Mouse (Mus musculus) gastrocnemius, adult 2 months (tissue): ENCODE measurements at regions not wholly inside any gene's neighbourhood (a gene's known extent, or its start where the extent isn't known, plus 50 kb on each side); places are given as distances from the start of the nearest gene placed in this dataset.

ENCODE experiments used
- DNase-seq: peaks from one replicate; pipeline ENCODE4 v3.0.0; 2022
- H3K27ac ChIP-seq: fragments of 200-600 bp; 2 replicates; pipeline ENCODE4 v1.8.1; 2022; ENCODE audit warnings: mild to moderate bottlenecking
- H3K4me3 ChIP-seq: fragments of 200-600 bp; 2 replicates; pipeline ENCODE4 v1.8.1; 2022; ENCODE audit warnings: mild to moderate bottlenecking, moderate library complexity
- CTCF ChIP-seq: fragments of 200-600 bp; IDR thresholded peaks from 2 replicates; pipeline ENCODE4 v1.8.1; 2022; ENCODE audit warnings: antibody characterized with exemption, mild to moderate bottlenecking, moderate library complexity
- intact Hi-C: fragments of 180-260 bp; cut with DNase I; formaldehyde crosslinking; loops from one replicate; pipeline ENCODE4 v1.15.1; 2025

DNA sequence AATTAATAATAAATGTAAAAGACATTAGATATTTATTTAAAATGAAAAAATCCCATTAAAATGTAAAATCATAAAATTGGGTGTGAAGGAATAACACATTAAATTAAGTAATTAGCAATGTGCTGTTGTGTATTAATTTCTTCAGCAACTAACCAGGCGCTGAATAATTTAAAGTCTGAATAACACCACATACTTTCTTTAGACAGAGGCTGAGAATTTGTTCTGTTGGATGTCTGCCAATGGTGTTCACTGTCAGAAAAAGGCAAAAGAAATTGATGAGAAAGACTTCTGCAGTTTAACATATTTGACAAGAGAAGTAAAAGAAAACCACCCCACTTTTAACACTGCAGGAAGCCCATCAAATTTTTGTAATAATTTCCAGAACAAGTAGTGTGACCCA lies 881.0 kb downstream of the Tbl1xr1 start:
- no peak for DNase-seq
- Histone ChIP-seq H3K27ac (no peak overlapping the region), H3K4me3 (no peak overlapping the region)
- intact Hi-C loops: no loop called here
- TF ChIP-seq CTCF: no peak

GRCm38 (mm10) chr3:22972681-22973080 lies 896.2 kb downstream of the Tbl1xr1 start:
- no peak for TF ChIP-seq CTCF
- Histone ChIP-seq H3K4me3 (no peak overlapping the region), H3K27ac (no peak overlapping the region)
- no peak for DNase-seq
- intact Hi-C loops: no loop called here

DNA sequence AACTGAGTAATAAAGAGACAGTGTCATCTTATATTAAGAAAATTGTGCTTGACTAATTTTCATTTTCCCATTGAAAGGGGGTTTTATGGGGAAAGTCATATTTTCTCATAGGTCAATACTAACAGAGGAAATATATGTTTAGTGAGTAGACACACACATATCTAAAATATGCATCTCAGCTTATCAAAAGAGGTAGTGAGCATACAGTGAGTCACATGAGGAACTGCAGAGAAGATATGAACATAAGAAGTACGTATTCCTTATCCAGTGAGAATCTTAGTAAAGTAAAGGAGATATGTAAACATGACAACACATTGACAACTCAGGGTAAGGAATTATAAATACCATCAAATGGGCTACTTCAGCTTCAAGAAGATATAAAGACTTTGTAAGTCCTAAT lies 900.3 kb downstream of the Tbl1xr1 start:
- DNase-seq: no peak
- no peak for TF ChIP-seq CTCF
- intact Hi-C loops: no loop called here
- Histone ChIP-seq H3K4me3 (no peak overlapping the region), H3K27ac (no peak overlapping the region)

DNA sequence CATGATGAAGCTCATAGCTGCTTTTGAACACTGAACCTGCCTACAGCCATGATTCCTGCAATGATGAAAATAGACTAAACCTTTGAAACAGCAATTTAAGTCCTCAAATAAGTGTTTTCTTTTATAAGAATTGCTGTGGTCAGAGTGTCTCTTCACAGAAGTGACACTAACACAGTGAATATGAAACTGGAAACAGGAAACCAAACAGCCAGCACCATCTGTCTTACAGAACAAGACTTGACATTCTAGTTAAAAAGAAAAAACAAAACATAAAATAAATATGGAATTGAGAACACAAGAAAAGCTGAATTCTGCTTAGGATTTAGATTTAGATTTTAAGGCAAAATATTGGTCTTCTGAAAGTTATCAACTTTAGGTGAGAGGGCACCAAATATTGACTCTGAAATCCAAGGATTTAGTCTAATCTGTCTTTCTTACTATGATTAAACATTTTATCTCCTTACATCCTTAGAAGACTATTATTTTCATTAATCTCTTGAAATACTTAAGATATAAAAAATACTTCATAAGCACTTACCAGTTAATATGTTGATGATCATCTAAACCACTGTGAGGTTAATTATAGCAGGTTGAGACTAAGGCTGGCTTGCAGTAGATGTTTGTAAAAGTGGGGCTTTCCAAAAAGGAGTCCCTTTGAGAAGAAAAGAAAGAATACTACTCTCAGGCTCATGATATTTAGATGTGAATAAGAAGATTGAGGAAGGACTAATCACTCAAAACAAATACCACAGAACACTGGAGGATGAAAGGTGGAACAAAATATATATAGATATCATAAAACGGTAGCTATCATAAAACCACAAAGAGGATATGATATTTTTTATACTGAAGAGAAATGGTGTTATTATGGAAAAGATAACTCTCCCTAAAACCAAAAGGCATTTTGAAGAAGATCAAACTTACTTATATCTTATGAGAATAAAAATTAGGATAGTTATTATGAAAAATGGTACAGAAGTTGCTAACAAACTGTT lies 903.7 kb downstream of the Tbl1xr1 start:
- H3K4me3 ChIP-seq: no peak overlapping the region
- no peak for TF ChIP-seq CTCF
- H3K27ac ChIP-seq: no peak overlapping the region
- intact Hi-C loops: no loop called here
- DNase-seq: no peak

DNA sequence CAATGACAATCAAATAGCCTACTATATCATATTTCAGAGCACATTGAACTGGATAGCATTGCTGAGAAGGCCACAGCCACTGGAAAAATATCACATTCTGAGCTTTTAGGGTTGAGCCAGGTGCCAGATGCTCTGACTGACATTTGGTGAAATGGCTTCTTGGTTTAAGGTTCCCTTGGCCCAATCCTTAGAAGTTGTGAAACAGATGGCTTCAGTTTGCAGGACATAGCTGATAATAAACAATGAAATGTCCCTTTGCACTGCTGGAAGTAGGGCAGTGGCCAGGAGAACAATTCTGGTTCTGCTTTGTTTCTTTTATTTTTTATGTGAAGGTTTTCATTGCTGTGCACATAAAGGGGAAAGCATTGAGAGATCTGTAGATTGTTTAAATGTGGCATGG lies 906.0 kb downstream of the Tbl1xr1 start:
- H3K27ac ChIP-seq: no peak overlapping the region
- intact Hi-C loops: no loop called here
- TF ChIP-seq CTCF: no peak

DNA sequence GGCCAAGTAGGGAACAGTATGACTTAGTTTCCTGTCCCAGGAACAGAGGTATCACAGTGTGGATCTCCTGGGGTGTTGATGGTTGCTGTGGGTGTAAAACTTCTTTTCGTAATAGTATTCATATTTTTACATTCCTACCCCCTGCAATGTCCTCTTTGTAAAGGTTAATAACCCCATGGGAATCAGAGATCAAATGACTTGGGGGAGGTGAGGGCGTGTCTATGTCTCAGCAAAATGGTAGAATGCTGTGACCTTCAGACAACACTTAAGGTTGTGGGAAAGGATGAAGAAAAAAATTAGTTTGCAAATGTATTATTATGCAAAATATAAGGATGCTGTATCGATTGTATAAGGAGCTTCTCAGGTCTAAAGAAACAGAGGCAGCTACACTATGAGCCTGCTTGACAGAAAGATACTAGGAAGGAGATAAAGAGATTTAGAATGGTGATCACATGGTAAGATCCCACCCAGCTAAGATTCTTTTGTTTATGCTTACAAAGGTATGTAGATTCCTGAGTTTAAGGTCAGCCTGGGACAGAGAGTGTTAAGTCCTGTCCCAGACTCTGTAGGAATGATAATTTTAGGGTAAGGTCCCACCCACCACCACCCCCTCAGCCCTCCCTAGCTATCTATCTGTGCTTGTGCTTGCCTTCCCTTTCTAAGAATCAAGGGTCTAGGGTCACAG lies 913.8 kb downstream of the Tbl1xr1 start:
- intact Hi-C loops: no loop called here
- TF ChIP-seq CTCF: no peak
- no peak for DNase-seq

More for the DNA sequence above, 906.0 kb downstream of the Tbl1xr1 start:
- H3K4me3 ChIP-seq: no peak overlapping the region
- no peak for DNase-seq

GRCm38 (mm10) chr3:22995228-22995627 lies 918.8 kb downstream of the Tbl1xr1 start:
- TF ChIP-seq CTCF: no peak
- intact Hi-C loops: no loop called here
- no peak for DNase-seq

More for the DNA sequence above, 913.8 kb downstream of the Tbl1xr1 start:
- H3K27ac ChIP-seq: no peak overlapping the region
- H3K4me3 ChIP-seq: no peak overlapping the region

DNA sequence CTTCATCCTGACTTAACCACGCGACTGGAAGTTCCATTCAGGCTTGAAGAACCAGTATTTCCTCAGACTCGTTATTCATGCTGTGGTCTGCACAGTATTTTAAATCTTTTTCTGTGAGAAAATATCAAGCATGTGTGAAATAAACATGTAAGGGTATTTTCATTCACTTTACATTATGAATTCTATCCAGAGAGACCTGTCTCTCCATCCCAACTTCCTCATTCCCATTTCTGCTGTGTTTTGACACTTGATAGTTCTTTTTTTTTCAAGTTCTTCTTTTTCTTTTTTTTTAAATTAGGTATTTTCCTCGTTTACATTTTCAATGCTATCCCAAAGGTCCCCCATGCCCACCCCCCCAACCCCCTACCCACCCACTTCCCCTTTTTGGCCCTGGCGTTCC lies 919.4 kb downstream of the Tbl1xr1 start:
- Histone ChIP-seq H3K27ac (no peak overlapping the region), H3K4me3 (no peak overlapping the region)
- DNase-seq: no peak
- intact Hi-C loops: no loop called here
- TF ChIP-seq CTCF: no peak

More at GRCm38 (mm10) chr3:22995228-22995627, 918.8 kb downstream of the Tbl1xr1 start:
- Histone ChIP-seq H3K4me3 (no peak overlapping the region), H3K27ac (no peak overlapping the region)

- Histone ChIP-seq H3K4me3 (no peak overlapping the region), H3K27ac (peak overlapping the region; percentile 43; the same call in 1 of the 2 replicates)
- intact Hi-C loops: no loop called here
- peak; percentile 62 for DNase-seq
- no peak for TF ChIP-seq CTCF
Observed at GRCm38 (mm10) chr3:23001071-23001470, 924.6 kb downstream of the Tbl1xr1 start.

DNA sequence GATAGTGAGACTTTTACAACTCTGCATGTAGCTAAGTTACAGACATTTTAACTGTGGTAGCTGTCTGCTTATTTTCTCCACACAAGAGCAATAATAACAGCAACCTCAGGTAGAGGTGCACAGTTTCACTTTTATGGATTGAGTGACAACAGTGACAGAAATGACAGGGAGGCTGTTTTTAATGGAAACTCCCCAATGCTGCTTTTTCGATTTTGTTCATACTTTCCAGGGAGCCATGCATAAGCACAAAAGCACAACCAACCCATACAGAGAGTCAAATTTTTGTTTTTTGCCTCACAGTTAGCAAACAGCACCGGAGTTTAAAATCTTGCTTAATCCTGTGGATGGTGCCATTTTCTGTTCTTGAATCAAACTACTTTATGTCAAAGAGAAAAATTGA lies 955.6 kb downstream of the Tbl1xr1 start:
- intact Hi-C loops: no loop called here
- Histone ChIP-seq H3K4me3 (no peak overlapping the region), H3K27ac (no peak overlapping the region)
- no peak for TF ChIP-seq CTCF
- DNase-seq: no peak

GRCm38 (mm10) chr3:23063180-23063965 lies 986.9 kb downstream of the Tbl1xr1 start:
- no peak overlapping the region for H3K27ac ChIP-seq
- peak; percentile 28; the same call in 1 of the 2 replicates for TF ChIP-seq CTCF
- no peak overlapping the region for H3K4me3 ChIP-seq
- intact Hi-C loops: no loop called here
- no peak for DNase-seq

GRCm38 (mm10) chr3:23071486-23071885 lies 995.0 kb downstream of the Tbl1xr1 start:
- no peak for DNase-seq
- Histone ChIP-seq H3K27ac (no peak overlapping the region), H3K4me3 (no peak overlapping the region)
- intact Hi-C loops: loop anchor here (2.0 kb wide), 1 partner anchor 17 kb away; no protein-coding TSS in a partner anchor
- no peak for TF ChIP-seq CTCF
